21 mouse cellular contexts compared by ENCODE assay signal in genomic region chr3:61391564-61391963, GRCm38 (mm10). TPM values are rescaled to one million over a fixed set of nuclear protein-coding genes. Genes with fewer than 3 reads are reported as not detected.
"Had no signal": no experiment of that assay in that cellular context is flagged by ENCODE, and none has a peak within 500 bp of the region (broad histone marks: within the 10 kb centered on the region; RNA-seq: fewer than 3 reads in every experiment).

No protein-coding gene starts in this region.

- H3K4me1 ChIP-seq: kidney, embryonic 15.5 days; neural tube, embryonic 12.5 days; neural tube, embryonic 15.5 days; stomach, embryonic 15.5 days had no signal

- H3K9ac ChIP-seq: kidney, embryonic 15.5 days; liver, embryonic 13.5 days; lung, embryonic 14.5 days; midbrain, embryonic 12.5 days; midbrain, embryonic 15.5 days; neural tube, embryonic 12.5 days; neural tube, embryonic 15.5 days; stomach, embryonic 15.5 days had no signal

- ATAC-seq: lung, postnatal 0 days; midbrain, embryonic 15.5 days had no signal

- H3K4me3 ChIP-seq: kidney, embryonic 15.5 days; left cerebral cortex, adult 2 months; liver, embryonic 13.5 days; midbrain, embryonic 12.5 days; midbrain, embryonic 15.5 days; neural tube, embryonic 12.5 days; neural tube, embryonic 15.5 days; stomach, embryonic 15.5 days had no signal

- H3K4me2 ChIP-seq: kidney, embryonic 15.5 days; liver, embryonic 13.5 days; lung, embryonic 14.5 days; midbrain, embryonic 12.5 days; midbrain, embryonic 15.5 days; neural tube, embryonic 12.5 days; neural tube, embryonic 15.5 days; stomach, embryonic 15.5 days had no signal

- DNase-seq: kidney, postnatal 10 days; kidney, postnatal 36 days; layer of hippocampus, postnatal 36 days; liver, embryonic 13.5 days; lung, embryonic 14.5 days; right cerebral cortex, adult 18-20 months; right cerebral cortex, postnatal 14 days; right cerebral cortex, postnatal 4 days; spleen, adult 18-20 months; thymus, postnatal 36 days had no signal

- H3K27ac ChIP-seq: kidney, embryonic 15.5 days; left cerebral cortex, adult 2 months; liver, embryonic 13.5 days; midbrain, embryonic 12.5 days; midbrain, embryonic 15.5 days; neural tube, embryonic 12.5 days; neural tube, embryonic 15.5 days; stomach, embryonic 15.5 days had no signal

- H3K9me3 ChIP-seq: kidney, embryonic 15.5 days; liver, embryonic 13.5 days; midbrain, embryonic 12.5 days; midbrain, embryonic 15.5 days; neural tube, embryonic 12.5 days; neural tube, embryonic 15.5 days; stomach, embryonic 15.5 days had no signal

- H3K36me3 ChIP-seq: kidney, embryonic 15.5 days; liver, embryonic 13.5 days; midbrain, embryonic 12.5 days; midbrain, embryonic 15.5 days; neural tube, embryonic 12.5 days; neural tube, embryonic 15.5 days; stomach, embryonic 15.5 days had no signal

- H3K27me3 ChIP-seq: kidney, embryonic 15.5 days; liver, embryonic 13.5 days; midbrain, embryonic 12.5 days; midbrain, embryonic 15.5 days; neural tube, embryonic 12.5 days; neural tube, embryonic 15.5 days; stomach, embryonic 15.5 days had no signal

RNA-seq across cellular contexts. Expression of gene B430305J03Rik, which starts 25.8 kb away (rescaled TPM):
- polyA plus RNA-seq: kidney, embryonic 15.5 days; limb, embryonic 11.5 days; liver, embryonic 13.5 days; liver, embryonic 16.5 days; lung, embryonic 14.5 days; lung, postnatal 0 days; midbrain, embryonic 12.5 days; midbrain, embryonic 15.5 days; neural tube, embryonic 12.5 days; neural tube, embryonic 15.5 days; stomach, embryonic 15.5 days; thymus, postnatal 0 days had no signal
